Mouse (Mus musculus): Measurements from ENCODE around the gene Rcbtb2. TPM values are rescaled to one million over a fixed set of nuclear protein-coding genes. Genes with fewer than 3 reads are reported as not detected.

Rcbtb2 gene
- 48.4 and 50.8 TPM in 2 replicates for polyA plus RNA-seq (2012; rRNA removed)

- Histone ChIP-seq H3K4me1 (ENCODE audit: control insufficient read depth, insufficient read depth, low read length) (peaks cover 3% of the 10 kb centered on the region), H3K36me3 (ENCODE audit: control insufficient read depth, insufficient read depth, low read length) (no peaks in the 10 kb centered on the region), H3K4me3 (ENCODE audit: control insufficient read depth, low read depth, low read length) (no peak within 1 kb of the TSS), H3K27ac (ENCODE audit: control insufficient read depth, insufficient read depth, low read depth, low read length) (no peak within 1 kb of the TSS), H3K27me3 (ENCODE audit: control insufficient read depth, insufficient read depth, low read length) (no peaks in the 10 kb centered on the region)
- no peak for TF ChIP-seq CTCF (IDR thresholded peaks at IDR 0.05; ENCODE audit: control insufficient read depth, insufficient read depth, insufficient replicate concordance, low read depth, low read length)
- TF ChIP-seq POLR2A (IDR thresholded peaks at IDR 0.05; ENCODE audit: control insufficient read depth, low read depth, low read length): no peak
Measured at GRCm38 (mm10) chr14:73122923-73123278, at the start of gene Rcbtb2. Gene Rcbtb2, plus strand, starts transcription at chr14:73123037.

GRCm38 (mm10) chr14:73083563-73083962 lies 39.3 kb upstream of the Rcbtb2 start:
- Histone ChIP-seq H3K4me1 (ENCODE audit: control insufficient read depth, insufficient read depth, low read length) (no peaks in the 10 kb centered on the region), H3K36me3 (ENCODE audit: control insufficient read depth, insufficient read depth, low read length) (no peaks in the 10 kb centered on the region), H3K27me3 (ENCODE audit: control insufficient read depth, insufficient read depth, low read length) (no peaks in the 10 kb centered on the region), H3K4me3 (ENCODE audit: control insufficient read depth, low read depth, low read length) (no peak overlapping the region), H3K27ac (ENCODE audit: control insufficient read depth, insufficient read depth, low read depth, low read length) (no peak overlapping the region)
- no peak for TF ChIP-seq CTCF (IDR thresholded peaks at IDR 0.05; ENCODE audit: control insufficient read depth, insufficient read depth, insufficient replicate concordance, low read depth, low read length)
- no peak for TF ChIP-seq POLR2A (IDR thresholded peaks at IDR 0.05; ENCODE audit: control insufficient read depth, low read depth, low read length)

GRCm38 (mm10) chr14:73086425-73086824 lies 36.4 kb upstream of the Rcbtb2 start:
- no peaks in the 10 kb centered on the region for H3K27me3 ChIP-seq (ENCODE audit: control insufficient read depth, insufficient read depth, low read length)
- no peaks in the 10 kb centered on the region for H3K36me3 ChIP-seq (ENCODE audit: control insufficient read depth, insufficient read depth, low read length)
- H3K4me1 ChIP-seq (ENCODE audit: control insufficient read depth, insufficient read depth, low read length): no peaks in the 10 kb centered on the region
- no peak overlapping the region for H3K4me3 ChIP-seq (ENCODE audit: control insufficient read depth, low read depth, low read length)
- no peak overlapping the region for H3K27ac ChIP-seq (ENCODE audit: control insufficient read depth, insufficient read depth, low read depth, low read length)
- TF ChIP-seq CTCF (IDR thresholded peaks at IDR 0.05; ENCODE audit: control insufficient read depth, insufficient read depth, insufficient replicate concordance, low read depth, low read length) (no peak), POLR2A (IDR thresholded peaks at IDR 0.05; ENCODE audit: control insufficient read depth, low read depth, low read length) (no peak)

- Histone ChIP-seq H3K4me1 (ENCODE audit: control insufficient read depth, insufficient read depth, low read length) (no peaks in the 10 kb centered on the region), H3K36me3 (ENCODE audit: control insufficient read depth, insufficient read depth, low read length) (no peaks in the 10 kb centered on the region), H3K4me3 (ENCODE audit: control insufficient read depth, low read depth, low read length) (no peak overlapping the region), H3K27me3 (ENCODE audit: control insufficient read depth, insufficient read depth, low read length) (no peaks in the 10 kb centered on the region), H3K27ac (ENCODE audit: control insufficient read depth, insufficient read depth, low read depth, low read length) (no peak overlapping the region)
- TF ChIP-seq CTCF (IDR thresholded peaks at IDR 0.05; ENCODE audit: control insufficient read depth, insufficient read depth, insufficient replicate concordance, low read depth, low read length) (no peak), POLR2A (IDR thresholded peaks at IDR 0.05; ENCODE audit: control insufficient read depth, low read depth, low read length) (no peak)
Measured at GRCm38 (mm10) chr14:73087247-73087646, 35.6 kb upstream of the Rcbtb2 start.

GRCm38 (mm10) chr14:73087746-73088145 lies 35.1 kb upstream of the Rcbtb2 start:
- Histone ChIP-seq H3K4me1 (ENCODE audit: control insufficient read depth, insufficient read depth, low read length) (no peaks in the 10 kb centered on the region), H3K27me3 (ENCODE audit: control insufficient read depth, insufficient read depth, low read length) (no peaks in the 10 kb centered on the region), H3K36me3 (ENCODE audit: control insufficient read depth, insufficient read depth, low read length) (no peaks in the 10 kb centered on the region), H3K4me3 (ENCODE audit: control insufficient read depth, low read depth, low read length) (no peak overlapping the region), H3K27ac (ENCODE audit: control insufficient read depth, insufficient read depth, low read depth, low read length) (no peak overlapping the region)
- no peak for TF ChIP-seq CTCF (IDR thresholded peaks at IDR 0.05; ENCODE audit: control insufficient read depth, insufficient read depth, insufficient replicate concordance, low read depth, low read length)
- TF ChIP-seq POLR2A (IDR thresholded peaks at IDR 0.05; ENCODE audit: control insufficient read depth, low read depth, low read length): no peak

- H3K4me3 ChIP-seq (ENCODE audit: control insufficient read depth, low read depth, low read length): no peak overlapping the region
- TF ChIP-seq CTCF (IDR thresholded peaks at IDR 0.05; ENCODE audit: control insufficient read depth, insufficient read depth, insufficient replicate concordance, low read depth, low read length) (no peak), POLR2A (IDR thresholded peaks at IDR 0.05; ENCODE audit: control insufficient read depth, low read depth, low read length) (no peak)
- no peaks in the 10 kb centered on the region for H3K27me3 ChIP-seq (ENCODE audit: control insufficient read depth, insufficient read depth, low read length)
- H3K27ac ChIP-seq (ENCODE audit: control insufficient read depth, insufficient read depth, low read depth, low read length): no peak overlapping the region
- no peaks in the 10 kb centered on the region for H3K36me3 ChIP-seq (ENCODE audit: control insufficient read depth, insufficient read depth, low read length)
- no peaks in the 10 kb centered on the region for H3K4me1 ChIP-seq (ENCODE audit: control insufficient read depth, insufficient read depth, low read length)
Measured at GRCm38 (mm10) chr14:73088224-73088623, 34.6 kb upstream of the Rcbtb2 start.

- H3K4me3 ChIP-seq (ENCODE audit: control insufficient read depth, low read depth, low read length): no peak overlapping the region
- no peaks in the 10 kb centered on the region for H3K36me3 ChIP-seq (ENCODE audit: control insufficient read depth, insufficient read depth, low read length)
- H3K27ac ChIP-seq (ENCODE audit: control insufficient read depth, insufficient read depth, low read depth, low read length): no peak overlapping the region
- no peak for TF ChIP-seq POLR2A (IDR thresholded peaks at IDR 0.05; ENCODE audit: control insufficient read depth, low read depth, low read length)
- TF ChIP-seq CTCF (IDR thresholded peaks at IDR 0.05; ENCODE audit: control insufficient read depth, insufficient read depth, insufficient replicate concordance, low read depth, low read length): no peak
- no peaks in the 10 kb centered on the region for H3K27me3 ChIP-seq (ENCODE audit: control insufficient read depth, insufficient read depth, low read length)
- H3K4me1 ChIP-seq (ENCODE audit: control insufficient read depth, insufficient read depth, low read length): no peaks in the 10 kb centered on the region
Measured at GRCm38 (mm10) chr14:73092871-73093270, 30.0 kb upstream of the Rcbtb2 start.

All from testis, adult 2 months (tissue).